Mouse (Mus musculus): ENCODE measurements at regions not wholly inside any gene's neighbourhood (a gene's known extent, or its start where the extent isn't known, plus 50 kb on each side); places are given as distances from the start of the nearest gene placed in this dataset.
A peak's percentile ranks its signal among the peaks of the same experiment; 100 is the strongest.

DNA sequence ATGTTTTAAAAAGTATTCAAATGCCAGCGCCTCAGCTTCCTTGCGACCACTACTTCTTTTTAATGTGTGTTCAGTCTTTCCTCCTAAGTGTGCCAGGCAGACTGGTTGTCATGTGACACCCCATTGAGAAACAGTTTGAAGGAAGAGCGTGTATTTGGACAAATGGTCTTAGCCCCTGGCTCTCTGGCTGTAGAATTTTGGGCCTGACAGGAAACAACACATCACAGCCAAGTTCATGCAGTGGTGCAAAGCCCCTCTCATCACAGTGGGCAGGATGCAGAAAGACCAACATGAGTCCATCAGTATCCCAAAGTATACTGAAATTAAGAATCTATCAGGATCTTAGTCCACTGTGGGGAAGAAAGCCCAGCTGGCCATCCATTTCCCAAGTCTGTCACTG is 605.6 kb upstream of the Intu start:
- DNase-seq (ENCODE audit: low spot score in 2 of 2), result no peak

DNA sequence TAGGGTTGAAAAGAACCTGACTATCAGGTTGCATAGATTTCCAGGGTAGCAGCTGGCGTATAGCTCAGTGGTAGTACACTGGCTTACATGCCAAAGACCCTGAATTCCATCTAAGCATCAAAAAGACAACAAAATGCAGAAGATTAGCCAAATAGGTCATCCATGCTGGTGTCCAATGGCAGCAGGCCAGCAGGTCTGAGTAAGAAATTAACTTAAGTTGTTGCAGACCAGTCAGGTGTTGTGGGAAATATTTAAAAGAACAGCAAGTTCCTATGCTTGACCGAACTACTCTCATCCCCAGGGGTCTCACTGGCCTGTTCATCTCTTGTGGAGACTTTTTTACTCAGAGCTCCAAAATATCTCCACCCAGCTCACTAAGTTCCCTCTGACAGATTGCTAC is 602.7 kb upstream of the Intu start:
- no peak for DNase-seq (ENCODE audit: low spot score in 2 of 2)

DNA sequence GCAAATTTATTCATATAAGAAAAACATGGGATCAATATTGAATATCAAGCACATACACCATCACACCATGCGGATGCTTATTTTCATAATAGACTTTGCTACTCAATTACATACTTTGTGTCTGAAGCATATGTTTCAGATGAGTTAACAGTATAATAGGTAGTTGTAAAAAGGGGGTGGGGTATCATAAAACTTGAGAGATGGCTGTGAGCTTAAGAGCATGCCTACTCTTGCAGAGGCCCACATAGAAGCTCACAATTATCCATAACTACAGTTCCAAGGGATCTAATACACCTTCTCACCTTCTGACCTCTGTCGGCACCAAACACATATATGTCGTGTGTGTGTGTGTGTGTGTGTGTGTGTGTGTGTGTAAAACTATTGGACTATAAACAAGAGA is 597.7 kb upstream of the Intu start:
- no peak for DNase-seq (ENCODE audit: low spot score in 2 of 2)

DNA sequence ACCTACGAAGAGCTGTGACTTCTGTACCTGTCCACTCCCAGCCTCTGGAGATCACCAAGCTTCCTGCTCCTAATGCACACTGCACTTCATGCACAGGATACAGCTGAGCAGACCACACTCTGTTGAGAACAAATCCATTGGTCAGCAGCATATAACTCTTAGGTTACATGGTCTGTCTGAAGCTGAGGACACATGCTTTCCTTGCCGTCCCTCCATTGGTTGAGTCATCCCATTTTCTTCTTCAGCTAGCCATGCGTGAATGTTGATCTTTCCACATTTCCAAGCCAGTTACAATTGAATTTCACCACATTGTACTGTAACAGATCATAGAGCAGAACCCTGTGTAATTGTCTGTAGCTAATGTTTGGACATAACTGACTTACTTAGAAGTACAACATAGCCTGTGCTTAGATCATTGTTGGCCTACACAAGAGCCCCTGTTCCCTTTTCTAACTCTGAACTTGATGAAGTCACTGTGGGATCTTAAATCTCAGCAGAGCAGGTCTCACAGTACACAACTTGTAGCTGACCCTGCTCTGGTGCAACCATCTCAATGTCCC is 593.3 kb upstream of the Intu start:
- no peak for DNase-seq (ENCODE audit: low spot score in 2 of 2)

DNA sequence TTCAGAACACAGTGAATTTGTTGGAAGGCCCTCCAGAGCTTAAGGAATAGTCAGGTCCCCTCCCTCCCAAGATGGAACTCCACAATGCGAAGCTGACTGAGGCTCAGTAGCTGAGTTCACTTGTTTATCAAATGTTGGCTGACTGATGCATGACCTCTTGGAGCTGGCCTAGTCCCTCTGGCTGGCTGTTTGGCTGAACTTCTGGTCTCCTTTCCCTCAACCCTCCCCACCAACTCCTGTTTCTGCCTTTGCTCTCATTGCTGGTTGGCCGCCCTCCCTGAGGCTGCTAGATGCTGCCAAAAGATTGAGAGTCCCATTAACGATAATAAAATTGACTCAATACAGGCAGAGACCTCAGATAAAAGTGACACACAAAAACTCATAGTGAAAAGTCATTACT is 586.5 kb upstream of the Intu start:
- DNase-seq (ENCODE audit: low spot score in 2 of 2), result no peak

DNA sequence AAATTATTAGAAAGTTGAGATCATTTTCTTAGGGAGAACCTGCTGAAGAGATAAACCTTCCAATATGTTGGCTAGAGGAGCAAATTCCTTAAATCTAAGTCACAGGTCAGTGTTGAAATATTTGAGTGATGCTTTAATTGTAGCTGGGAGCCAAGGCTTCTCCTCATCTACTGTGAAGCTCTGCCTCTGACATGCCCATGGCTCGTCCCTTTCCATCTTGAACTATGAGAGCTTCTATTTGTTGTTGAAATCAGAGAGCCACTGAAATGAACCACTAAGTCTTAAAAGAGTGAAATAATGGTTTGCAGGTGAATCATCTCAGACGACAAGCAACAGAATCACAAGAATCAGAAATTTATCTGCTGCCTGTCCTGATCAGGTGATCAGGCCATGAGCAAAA is 579.0 kb upstream of the Intu start:
- no peak for DNase-seq (ENCODE audit: low spot score in 2 of 2)

DNA sequence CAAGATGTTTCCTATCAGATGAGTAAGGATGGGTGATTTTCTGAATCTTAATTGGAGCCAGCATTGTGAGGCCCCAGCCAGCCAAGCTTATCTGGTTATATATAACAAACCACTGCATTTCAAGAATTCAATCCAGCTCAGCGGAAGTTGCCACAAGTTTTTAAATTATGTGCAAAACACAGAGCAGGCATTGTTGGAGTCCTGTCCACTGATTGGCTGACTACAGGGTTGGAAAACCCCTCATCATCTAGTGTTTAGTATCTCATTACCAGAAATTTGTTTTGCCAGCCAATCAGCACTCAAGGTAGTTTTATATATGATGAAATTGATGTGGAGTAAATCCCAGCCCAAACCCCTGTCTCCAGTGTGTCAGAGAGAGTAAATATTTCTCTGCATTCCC is 578.5 kb upstream of the Intu start:
- DNase-seq (ENCODE audit: low spot score in 2 of 2), result no peak

DNA sequence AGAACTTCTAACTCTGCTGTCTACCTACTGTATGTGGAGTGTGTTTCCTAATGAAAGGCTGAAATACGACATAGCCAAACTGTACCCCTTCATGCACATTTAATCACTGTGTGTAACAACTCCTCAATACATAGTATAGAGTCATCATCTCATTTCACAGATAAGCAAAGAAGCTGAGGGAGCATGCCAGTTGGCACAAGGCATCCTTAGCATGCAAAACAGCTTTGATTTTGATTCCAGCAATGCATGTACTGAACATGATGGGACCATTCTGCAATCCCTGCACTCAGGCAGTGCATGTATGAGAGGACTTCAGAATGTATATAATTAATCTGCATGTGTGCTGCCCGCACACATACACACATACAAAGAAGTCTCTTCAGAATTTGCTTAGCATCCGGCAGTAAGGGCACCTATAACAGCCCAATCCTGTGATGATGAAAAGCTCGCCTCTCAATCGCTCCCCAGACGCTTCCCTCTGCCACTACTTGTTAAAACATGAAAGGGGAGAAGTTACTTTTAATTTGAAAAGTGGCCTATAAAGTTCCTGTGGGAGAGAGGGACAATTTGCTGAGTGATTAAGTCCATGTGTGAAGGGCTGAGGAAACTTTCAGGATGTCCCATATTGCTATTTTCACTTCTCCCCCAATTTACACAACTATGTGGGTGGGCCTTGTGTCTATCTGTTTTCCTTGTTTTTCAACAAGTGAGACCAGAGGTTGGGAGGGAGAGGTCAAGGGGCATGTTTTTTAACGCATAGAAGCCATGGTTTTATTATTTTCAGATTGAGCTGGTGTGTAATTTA is 569.0 kb upstream of the Intu start:
- DNase-seq (ENCODE audit: low spot score in 2 of 2), result no peak

DNA sequence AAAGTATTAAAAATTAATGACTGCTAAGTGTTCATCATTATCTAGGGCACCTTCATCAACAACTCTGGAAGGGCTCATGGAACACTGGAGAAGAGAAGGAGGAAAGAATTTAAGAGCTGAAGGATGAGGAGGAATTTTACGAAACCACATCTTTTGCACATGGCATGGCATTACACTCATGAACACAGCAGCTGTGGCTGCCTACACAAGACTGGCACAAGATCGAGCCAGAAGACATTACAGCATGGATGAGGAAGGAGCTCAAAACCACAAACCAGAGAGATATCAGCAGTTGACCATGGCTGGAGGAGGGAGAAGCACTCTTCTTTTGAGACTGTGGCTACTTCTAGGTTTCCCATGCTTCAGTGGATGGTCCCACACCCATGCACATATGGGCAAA is 565.7 kb upstream of the Intu start:
- DNase-seq (ENCODE audit: low spot score in 2 of 2), result peak in 1 of 2 experiments; percentile 20

DNA sequence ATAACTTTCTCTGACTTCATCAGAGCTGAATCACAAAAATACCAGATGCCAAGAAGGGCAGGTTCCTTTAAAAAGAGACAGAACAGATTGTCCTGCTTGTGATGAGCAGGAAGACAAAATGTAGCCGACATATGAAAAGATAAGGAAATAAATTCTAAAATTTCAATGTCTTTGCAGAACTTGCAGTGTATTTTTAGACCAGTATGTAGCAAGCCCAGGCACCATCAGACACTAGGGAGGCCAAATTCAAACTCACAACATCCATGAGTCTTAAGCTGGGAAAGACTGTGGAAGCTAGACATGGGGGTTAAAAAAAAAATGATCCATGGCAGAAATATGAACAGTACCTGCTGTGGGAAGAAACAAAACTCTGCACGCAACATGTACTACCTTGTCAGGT is 564.7 kb upstream of the Intu start:
- no peak for DNase-seq (ENCODE audit: low spot score in 2 of 2)

DNA sequence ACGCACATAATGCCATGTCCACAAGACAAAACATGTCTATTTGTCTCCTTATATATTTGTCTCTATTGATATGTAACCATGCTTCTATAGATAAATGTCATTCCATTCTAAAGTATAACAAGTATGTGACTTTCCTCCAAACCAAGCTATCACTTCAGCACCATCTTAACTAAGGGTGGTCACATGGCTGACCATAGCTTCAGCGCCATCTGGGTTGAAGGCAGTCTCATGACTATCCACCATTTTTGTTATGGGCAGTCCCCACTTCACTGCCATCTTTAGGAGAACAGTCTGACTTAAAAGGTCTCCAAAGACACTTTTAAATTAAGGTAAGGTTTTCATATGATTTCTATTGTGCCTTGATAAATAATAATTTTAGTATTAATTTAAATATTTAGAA is 554.1 kb upstream of the Intu start:
- no peak for DNase-seq (ENCODE audit: low spot score in 2 of 2)

DNA sequence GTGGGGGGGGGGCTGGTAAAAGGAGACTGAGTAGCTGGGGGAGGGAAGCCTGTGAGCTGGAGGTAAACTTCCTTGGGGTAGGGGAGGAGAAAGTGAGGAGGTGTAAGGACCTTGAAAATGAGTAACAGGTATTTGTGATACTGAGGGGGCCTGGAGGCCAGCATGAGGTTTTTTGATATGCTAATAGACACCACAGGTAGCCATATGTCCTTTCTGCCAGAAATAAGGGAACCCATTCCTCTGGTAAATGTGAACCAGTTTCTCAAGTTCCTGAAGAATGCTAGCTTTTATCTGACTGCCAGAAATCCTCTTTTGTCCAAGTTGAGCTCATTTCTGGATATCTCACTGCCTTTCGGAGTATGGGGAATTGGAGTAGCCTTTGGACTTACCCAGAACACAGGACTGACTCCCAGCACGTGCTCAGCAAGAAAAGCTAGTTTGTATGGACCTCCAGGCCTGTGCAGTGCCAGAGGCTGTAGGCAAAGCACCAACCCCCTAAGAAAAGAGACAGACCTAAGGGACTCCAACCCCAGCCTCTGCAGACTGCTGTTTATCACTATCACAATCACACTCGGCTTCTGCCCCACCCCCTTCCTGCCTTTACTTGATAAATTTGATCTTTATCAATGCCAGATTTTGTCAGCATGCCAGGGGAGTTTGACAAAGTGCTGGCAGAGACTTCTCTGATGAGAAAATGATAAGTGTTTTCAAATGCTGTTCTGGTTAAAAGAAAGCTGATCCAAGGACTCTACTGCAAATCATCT is 552.0 kb upstream of the Intu start:
- no peak for DNase-seq (ENCODE audit: low spot score in 2 of 2)

DNA sequence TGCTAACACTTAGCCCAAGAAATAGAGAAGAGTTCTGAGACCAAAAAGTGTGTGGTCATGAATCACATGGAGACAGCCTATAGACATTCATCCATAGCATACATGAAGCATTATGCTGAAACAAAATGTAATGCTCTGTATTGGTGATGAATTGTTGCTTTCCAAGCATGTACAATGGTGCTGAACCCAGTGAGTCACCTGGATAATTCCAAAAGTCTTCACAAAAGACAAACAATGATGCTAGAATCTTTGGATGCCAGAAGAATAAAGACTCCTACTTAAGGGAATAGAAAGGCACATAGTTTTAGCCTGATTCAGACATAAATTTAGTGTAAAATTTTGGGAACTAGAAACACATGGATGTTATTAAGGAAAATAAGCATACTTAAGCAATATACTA is 548.4 kb upstream of the Intu start:
- no peak for DNase-seq (ENCODE audit: low spot score in 2 of 2)

DNA sequence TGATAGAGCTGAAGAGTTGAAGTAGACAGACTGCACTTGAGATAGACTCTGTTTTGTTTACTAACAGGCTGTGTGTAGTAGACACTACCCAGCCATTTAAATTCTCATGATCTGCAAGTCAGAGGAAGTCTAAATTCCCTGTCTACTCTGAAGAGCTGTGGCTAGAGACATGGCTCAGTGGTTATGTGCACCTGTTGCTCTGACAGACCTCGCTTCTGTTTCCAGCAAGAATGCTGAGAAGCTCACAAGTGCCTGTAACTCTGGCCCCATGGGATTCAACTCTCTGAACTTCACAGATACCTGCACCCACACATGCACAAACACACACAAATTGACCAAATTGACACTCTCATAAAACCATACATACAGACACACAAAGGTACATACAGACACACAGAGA is 543.4 kb upstream of the Intu start:
- no peak for DNase-seq (ENCODE audit: low spot score in 2 of 2)

DNA sequence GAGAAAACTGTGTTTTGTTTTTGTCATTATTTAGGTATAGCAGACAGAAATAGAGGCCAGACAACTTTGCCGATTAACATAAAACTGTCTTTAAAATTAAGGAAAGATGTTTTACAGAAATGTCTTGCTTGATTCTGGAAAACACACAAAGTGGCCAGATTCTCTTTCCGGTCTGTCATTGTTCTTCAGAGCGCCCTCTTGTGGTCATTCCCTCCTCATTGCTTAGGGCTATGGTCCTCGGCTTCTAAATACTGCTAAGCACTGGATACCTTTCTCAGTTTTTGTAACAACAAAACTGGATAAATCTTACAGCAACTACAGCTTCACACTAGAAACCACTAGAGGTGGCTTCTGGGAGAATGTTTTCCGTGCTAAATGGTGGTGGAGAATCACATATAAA is 532.5 kb upstream of the Intu start:
- DNase-seq (ENCODE audit: low spot score in 2 of 2), result peak; percentile 69 to 71

DNA sequence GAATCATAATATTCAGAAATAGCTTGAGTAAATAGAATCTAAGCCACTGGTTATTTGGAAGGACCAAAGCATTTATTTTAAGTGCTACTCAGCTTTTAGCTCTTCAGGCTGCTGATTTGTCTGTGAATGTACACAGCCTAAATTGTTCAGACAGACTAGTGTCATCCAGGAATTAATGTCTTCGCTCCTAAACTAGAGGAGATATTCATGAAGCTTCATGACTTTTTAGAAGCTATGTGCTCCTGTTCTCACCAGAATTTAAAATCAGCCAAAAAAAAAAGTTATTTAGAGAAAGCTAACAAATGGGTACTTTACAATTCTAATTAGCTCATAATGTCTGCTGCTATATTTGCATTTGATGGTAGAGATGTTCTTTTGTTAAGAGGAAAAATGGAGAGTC is 531.2 kb upstream of the Intu start:
- no peak for DNase-seq (ENCODE audit: low spot score in 2 of 2)

DNA sequence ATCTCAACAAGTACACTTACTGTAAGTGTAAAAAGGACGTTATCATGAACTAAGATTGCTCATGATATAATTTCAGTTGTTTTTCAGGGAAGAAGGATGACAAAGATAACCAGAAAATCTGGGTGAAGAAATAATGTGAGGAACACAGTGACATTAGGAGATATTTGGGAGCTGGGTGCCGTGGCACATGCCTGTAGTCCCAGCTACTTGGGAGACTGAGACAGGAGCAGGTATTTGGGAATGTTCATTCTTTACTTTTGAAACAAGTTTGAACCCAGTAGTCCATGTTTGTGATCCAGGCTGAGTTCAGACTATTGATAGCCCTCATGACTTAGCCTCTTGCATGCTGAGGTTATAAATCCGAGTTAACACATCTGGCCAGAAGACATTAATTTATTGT is 528.2 kb upstream of the Intu start:
- DNase-seq (ENCODE audit: low spot score in 2 of 2), result no peak

DNA sequence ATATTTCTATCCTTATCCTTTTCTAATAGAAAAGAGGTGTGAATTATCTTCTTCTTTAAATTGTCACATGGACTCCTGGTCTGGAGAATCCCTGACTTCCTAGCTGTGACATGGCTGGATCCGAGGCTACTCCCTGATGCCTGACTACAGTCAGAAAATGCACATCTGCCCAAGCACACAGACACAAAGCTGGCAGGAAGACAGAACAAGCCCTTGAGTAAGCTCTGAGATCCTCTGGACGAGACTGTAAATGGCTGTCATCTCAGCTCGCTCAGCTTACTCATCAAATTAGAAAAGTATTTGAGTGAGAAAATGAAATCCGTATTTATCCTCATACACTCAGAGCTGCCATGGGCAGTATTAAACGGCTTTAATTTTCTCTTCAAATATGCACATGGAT is 521.0 kb upstream of the Intu start:
- no peak for DNase-seq (ENCODE audit: low spot score in 2 of 2)

DNA sequence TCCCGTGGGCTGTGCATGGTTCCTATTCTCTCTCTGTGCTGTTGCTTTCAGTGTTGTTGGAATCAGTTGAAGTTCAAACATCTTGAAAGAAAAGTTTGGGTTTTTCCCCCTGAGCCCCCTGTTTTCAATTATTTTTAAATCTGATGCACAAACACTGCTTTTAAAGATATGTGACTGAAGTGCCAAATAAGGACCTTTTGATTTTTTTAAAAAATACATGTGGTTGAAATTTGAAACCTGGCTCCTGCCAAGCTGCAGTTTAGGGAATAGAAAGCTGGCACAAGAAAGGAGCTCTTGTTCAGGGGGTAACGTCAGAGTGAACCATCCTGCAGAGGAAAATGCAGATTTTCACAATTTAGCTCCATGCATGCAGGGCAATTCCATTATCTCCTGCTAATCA is 509.4 kb upstream of the Intu start:
- DNase-seq (ENCODE audit: low spot score in 2 of 2), result no peak

DNA sequence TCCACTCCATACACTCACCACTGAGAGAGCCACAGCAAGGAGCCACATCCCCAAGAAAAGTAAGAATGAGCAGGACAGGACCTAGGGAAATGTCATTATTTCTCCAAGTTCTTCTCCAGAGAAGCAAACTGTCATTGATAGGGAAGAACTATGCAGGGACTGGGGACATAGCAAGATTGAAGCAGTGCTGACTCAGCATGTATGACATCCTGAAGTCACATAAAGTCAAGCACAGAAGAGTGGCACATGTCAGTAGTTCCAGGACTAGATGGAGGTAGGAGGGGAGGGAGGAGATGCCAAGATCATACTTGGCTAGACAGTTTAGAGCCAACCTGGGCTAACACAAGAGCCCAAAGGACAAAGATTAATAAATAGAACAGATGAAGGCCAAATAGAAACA is 503.4 kb upstream of the Intu start:
- DNase-seq (ENCODE audit: low spot score in 2 of 2), result no peak

DNA sequence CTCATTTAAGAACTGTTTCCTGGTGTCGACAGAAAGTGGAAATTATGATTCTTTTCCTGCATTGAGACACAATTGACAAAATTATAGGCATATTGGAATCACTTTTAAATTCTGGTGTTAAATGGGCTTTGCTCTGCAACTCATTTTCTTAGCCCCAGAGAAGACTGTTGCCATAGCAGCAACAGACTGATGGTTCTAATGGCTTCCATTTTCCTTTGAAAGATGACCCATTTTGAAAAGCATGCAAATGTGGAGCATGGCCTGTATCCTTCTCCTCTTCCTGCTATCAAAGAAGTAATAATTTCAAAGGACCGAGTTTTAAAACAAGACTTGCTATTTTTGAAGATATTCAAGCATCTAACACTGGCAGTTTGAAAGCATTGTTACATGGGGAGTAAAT is 494.9 kb upstream of the Intu start:
- DNase-seq (ENCODE audit: low spot score in 2 of 2), result no peak

DNA sequence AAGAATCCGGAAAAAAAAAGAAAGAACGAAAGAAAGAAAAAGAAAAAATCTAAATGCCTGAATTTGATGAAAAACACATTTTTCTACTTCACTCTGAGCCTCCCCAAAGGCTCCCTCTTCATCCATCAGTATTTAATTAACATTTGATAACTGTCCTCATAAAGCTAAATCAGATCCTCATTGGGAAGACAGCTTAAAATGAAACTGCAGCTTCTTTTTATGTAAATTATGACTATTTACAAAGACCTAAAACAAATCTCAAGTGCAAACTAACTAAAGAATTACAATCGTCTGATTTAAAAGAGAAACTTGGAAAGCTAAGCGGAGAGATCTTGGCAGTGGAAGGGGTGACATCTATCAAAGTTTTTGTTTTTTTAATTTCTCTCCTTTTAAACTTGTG is 481.4 kb upstream of the Intu start:
- DNase-seq (ENCODE audit: low spot score in 2 of 2), result no peak

DNA sequence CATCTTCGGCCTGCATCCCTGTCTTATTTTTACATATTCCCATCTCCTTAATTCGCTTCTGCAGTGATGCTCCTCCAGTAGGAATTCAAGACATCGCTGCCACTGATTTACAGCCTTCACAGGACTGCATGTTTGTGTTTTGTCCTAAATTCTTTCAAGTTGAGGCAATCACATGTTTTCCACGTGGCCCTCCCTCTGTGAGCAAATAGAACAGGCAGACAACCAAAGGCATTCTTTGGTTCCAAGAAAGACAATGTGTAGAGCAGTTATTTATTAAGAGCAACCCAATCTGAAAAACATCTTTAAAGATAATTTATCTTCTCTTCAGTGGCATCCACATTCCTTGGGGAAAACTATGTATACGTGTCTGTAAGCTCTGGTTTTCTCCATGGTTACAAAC is 472.8 kb upstream of the Intu start:
- no peak for DNase-seq (ENCODE audit: low spot score in 2 of 2)
